Mouse (Mus musculus) central nervous system, embryonic 18 days (tissue): Measurements from ENCODE around the gene Alas2. TPM values are rescaled to one million over a fixed set of nuclear protein-coding genes. Genes with fewer than 3 reads are reported as not detected.

Source experiments
- polyA plus RNA-seq: library from polyadenylated mRNA; depleted of rRNA; stranded (reverse); fragments of >200 nt; gene quantifications from 2 replicates; pipeline ENCODE4 v1.2.3, GENCODE M21; 2012; rRNA removed

Gene Alas2
- 3.9 and 4.9 TPM in 2 replicates for polyA plus RNA-seq

GRCm38 (mm10) chrX:150547239-150547638 lies at the start of gene Alas2:
Gene Alas2 (plus strand): TSS chrX:150547375.

GRCm38 (mm10) chrX:150588023-150588764 lies 41.0 kb downstream of the Alas2 start, which contains the start of gene Pfkfb1:
Gene Pfkfb1 (plus strand): TSS chrX:150588229.

GRCm38 (mm10) chrX:150589696-150590095 lies 42.5 kb downstream of the Alas2 start, which contains the start of gene Apex2:
Gene Apex2 (minus strand): TSS chrX:150589868.

Other genes with a start within 250 kb of the Alas2 start
- 65.0 and 69.4 TPM in 2 replicates for gene Tmem29, start 88.2 kb upstream of the Alas2 start, polyA plus RNA-seq
- gene Pfkfb1, start 40.9 kb downstream of the Alas2 start, polyA plus RNA-seq = 7.6 and 9.0 TPM in 2 replicates
- gene Apex2, start 42.5 kb downstream of the Alas2 start, polyA plus RNA-seq = 19.9 and 21.1 TPM in 2 replicates
- 145 and 150 TPM in 2 replicates for gene Tro, start 110.2 kb downstream of the Alas2 start, polyA plus RNA-seq